Mouse (Mus musculus): ENCODE data around the gene Pik3r6. TPM values are rescaled to one million over a fixed set of nuclear protein-coding genes. Genes with fewer than 3 reads are reported as not detected.

Pik3r6 gene
- polyA plus RNA-seq, 1 experiment from 2014 or later = 2.6 TPM

- Histone ChIP-seq H3K4me1 (no peaks in the 10 kb centered on the region), H3K9ac (no peak overlapping the region), H3K27me3 (replicated peaks) (no peaks in the 10 kb centered on the region), H3K27ac (no peak overlapping the region), H3K9me3 (no peaks in the 10 kb centered on the region), H3K4me2 (no peak overlapping the region), H3K36me3 (replicated peaks) (no peaks in the 10 kb centered on the region), H3K4me3 (no peak overlapping the region)
- ATAC-seq (replicated peaks) = no peak
- 89% methylated on average over 5 of the region's 5 CpGs for WGBS
Measured at GRCm38 (mm10) chr11:68519815-68520214, 17.0 kb downstream of the Pik3r6 start.

GRCm38 (mm10) chr11:68520439-68520838, 17.6 kb downstream of the Pik3r6 start:
- WGBS = 87% methylated on average over 2 of the region's 2 CpGs
- no peaks in the 10 kb centered on the region for H3K36me3 ChIP-seq (replicated peaks)
- no peak overlapping the region for H3K4me2 ChIP-seq
- no peaks in the 10 kb centered on the region for H3K27me3 ChIP-seq (replicated peaks)
- H3K4me3 ChIP-seq = no peak overlapping the region
- H3K4me1 ChIP-seq = no peaks in the 10 kb centered on the region
- H3K27ac ChIP-seq = no peak overlapping the region
- H3K9me3 ChIP-seq = no peaks in the 10 kb centered on the region
- ATAC-seq (replicated peaks) = no peak
- no peak overlapping the region for H3K9ac ChIP-seq

- no peaks in the 10 kb centered on the region for H3K27me3 ChIP-seq (replicated peaks)
- no peak for ATAC-seq (replicated peaks)
Measured at GRCm38 (mm10) chr11:68521352-68521751, 18.5 kb downstream of the Pik3r6 start.

GRCm38 (mm10) chr11:68526441-68526840, 23.6 kb downstream of the Pik3r6 start:
- no peaks in the 10 kb centered on the region for H3K9me3 ChIP-seq
- WGBS = 79% methylated on average over 4 of the region's 4 CpGs
- H3K36me3 ChIP-seq (replicated peaks) = no peaks in the 10 kb centered on the region
- H3K27me3 ChIP-seq (replicated peaks) = no peaks in the 10 kb centered on the region
- no peaks in the 10 kb centered on the region for H3K4me1 ChIP-seq
- ATAC-seq (replicated peaks) = no peak
- no peak overlapping the region for H3K9ac ChIP-seq
- no peak overlapping the region for H3K4me2 ChIP-seq
- H3K27ac ChIP-seq = no peak overlapping the region
- H3K4me3 ChIP-seq = no peak overlapping the region

More at GRCm38 (mm10) chr11:68521352-68521751, 18.5 kb downstream of the Pik3r6 start:
- no peaks in the 10 kb centered on the region for H3K4me1 ChIP-seq
- H3K9ac ChIP-seq = no peak overlapping the region
- H3K4me3 ChIP-seq = no peak overlapping the region
- H3K36me3 ChIP-seq (replicated peaks) = no peaks in the 10 kb centered on the region
- no peak overlapping the region for H3K27ac ChIP-seq
- 72% methylated on average over 5 of the region's 5 CpGs for WGBS
- no peaks in the 10 kb centered on the region for H3K9me3 ChIP-seq
- H3K4me2 ChIP-seq = no peak overlapping the region

- Histone ChIP-seq H3K27ac (no peak overlapping the region), H3K27me3 (replicated peaks) (no peaks in the 10 kb centered on the region), H3K4me1 (no peaks in the 10 kb centered on the region), H3K9ac (no peak overlapping the region), H3K4me2 (no peak overlapping the region), H3K4me3 (no peak overlapping the region), H3K36me3 (replicated peaks) (no peaks in the 10 kb centered on the region), H3K9me3 (no peaks in the 10 kb centered on the region)
- WGBS = 27% methylated on average over 16 of the region's 16 CpGs
- ATAC-seq (replicated peaks) = no peak
Measured at GRCm38 (mm10) chr11:68531066-68531806, 28.4 kb downstream of the Pik3r6 start.

- H3K9ac ChIP-seq = no peak overlapping the region
- H3K27ac ChIP-seq = no peak overlapping the region
- no peaks in the 10 kb centered on the region for H3K36me3 ChIP-seq (replicated peaks)
- H3K4me1 ChIP-seq = no peaks in the 10 kb centered on the region
- H3K4me3 ChIP-seq = no peak overlapping the region
- no peaks in the 10 kb centered on the region for H3K9me3 ChIP-seq
- no peak overlapping the region for H3K4me2 ChIP-seq
- no peak for ATAC-seq (replicated peaks)
- H3K27me3 ChIP-seq (replicated peaks) = no peaks in the 10 kb centered on the region
- WGBS = 73% methylated on average over 11 of the region's 11 CpGs
Measured at GRCm38 (mm10) chr11:68531941-68532535, 29.2 kb downstream of the Pik3r6 start.

- Histone ChIP-seq H3K9me3 (no peaks in the 10 kb centered on the region), H3K4me2 (no peak overlapping the region), H3K4me3 (no peak overlapping the region), H3K27ac (no peak overlapping the region), H3K4me1 (no peaks in the 10 kb centered on the region), H3K36me3 (replicated peaks) (no peaks in the 10 kb centered on the region), H3K9ac (no peak overlapping the region), H3K27me3 (replicated peaks) (no peaks in the 10 kb centered on the region)
- ATAC-seq (replicated peaks) = no peak
- WGBS = 83% methylated on average over 5 of the region's 5 CpGs
Measured at GRCm38 (mm10) chr11:68532773-68533172, 30.0 kb downstream of the Pik3r6 start.

- Histone ChIP-seq H3K27ac (no peak overlapping the region), H3K4me1 (no peaks in the 10 kb centered on the region), H3K4me3 (no peak overlapping the region), H3K36me3 (replicated peaks) (no peaks in the 10 kb centered on the region), H3K9ac (no peak overlapping the region), H3K4me2 (no peak overlapping the region), H3K9me3 (no peaks in the 10 kb centered on the region), H3K27me3 (replicated peaks) (no peaks in the 10 kb centered on the region)
- 79% methylated on average over 6 of the region's 6 CpGs for WGBS
- ATAC-seq (replicated peaks) = no peak
Measured at GRCm38 (mm10) chr11:68533971-68534475, 31.2 kb downstream of the Pik3r6 start.

GRCm38 (mm10) chr11:68536026-68536425, 33.2 kb downstream of the Pik3r6 start:
- Histone ChIP-seq H3K27ac (no peak overlapping the region), H3K27me3 (replicated peaks) (no peaks in the 10 kb centered on the region), H3K4me2 (no peak overlapping the region), H3K4me1 (no peaks in the 10 kb centered on the region), H3K9me3 (no peaks in the 10 kb centered on the region), H3K36me3 (replicated peaks) (no peaks in the 10 kb centered on the region), H3K4me3 (no peak overlapping the region), H3K9ac (no peak overlapping the region)
- WGBS = 75% methylated on average over 4 of the region's 4 CpGs
- ATAC-seq (replicated peaks) = no peak

GRCm38 (mm10) chr11:68536465-68536864, 33.6 kb downstream of the Pik3r6 start:
- 57% methylated on average over 4 of the region's 4 CpGs for WGBS

GRCm38 (mm10) chr11:68539621-68540020, 36.8 kb downstream of the Pik3r6 start:
- Histone ChIP-seq H3K4me3 (no peak overlapping the region), H3K27me3 (replicated peaks) (no peaks in the 10 kb centered on the region), H3K9ac (no peak overlapping the region), H3K4me1 (no peaks in the 10 kb centered on the region), H3K4me2 (no peak overlapping the region), H3K36me3 (replicated peaks) (no peaks in the 10 kb centered on the region), H3K27ac (no peak overlapping the region), H3K9me3 (no peaks in the 10 kb centered on the region)
- WGBS = 64% methylated on average over 5 of the region's 5 CpGs
- no peak for ATAC-seq (replicated peaks)

More at GRCm38 (mm10) chr11:68536465-68536864, 33.6 kb downstream of the Pik3r6 start:
- Histone ChIP-seq H3K9me3 (no peaks in the 10 kb centered on the region), H3K4me2 (no peak overlapping the region), H3K4me1 (no peaks in the 10 kb centered on the region), H3K4me3 (no peak overlapping the region), H3K27ac (no peak overlapping the region), H3K27me3 (replicated peaks) (no peaks in the 10 kb centered on the region), H3K9ac (no peak overlapping the region), H3K36me3 (replicated peaks) (no peaks in the 10 kb centered on the region)
- ATAC-seq (replicated peaks) = no peak

GRCm38 (mm10) chr11:68544554-68544953, 41.7 kb downstream of the Pik3r6 start:
- H3K27ac ChIP-seq = no peak overlapping the region
- no peaks in the 10 kb centered on the region for H3K27me3 ChIP-seq (replicated peaks)
- H3K4me2 ChIP-seq = no peak overlapping the region
- no peaks in the 10 kb centered on the region for H3K4me1 ChIP-seq
- H3K36me3 ChIP-seq (replicated peaks) = no peaks in the 10 kb centered on the region
- no peaks in the 10 kb centered on the region for H3K9me3 ChIP-seq
- H3K4me3 ChIP-seq = no peak overlapping the region
- WGBS = 8% methylated on average over 8 of the region's 8 CpGs
- no peak for ATAC-seq (replicated peaks)
- H3K9ac ChIP-seq = no peak overlapping the region

- Histone ChIP-seq H3K27ac (no peak overlapping the region), H3K4me3 (no peak overlapping the region), H3K36me3 (replicated peaks) (no peaks in the 10 kb centered on the region), H3K9me3 (no peaks in the 10 kb centered on the region), H3K4me1 (no peaks in the 10 kb centered on the region), H3K4me2 (no peak overlapping the region), H3K27me3 (replicated peaks) (no peaks in the 10 kb centered on the region), H3K9ac (no peak overlapping the region)
- WGBS = 59% methylated on average over 7 of the region's 7 CpGs
- ATAC-seq (replicated peaks) = no peak
Measured at GRCm38 (mm10) chr11:68545172-68545571, 42.4 kb downstream of the Pik3r6 start.

All from midbrain, embryonic 15.5 days (tissue).